Mouse (Mus musculus): ENCODE results near the gene Tbc1d22b. TPM values are rescaled to one million over a fixed set of nuclear protein-coding genes. Genes with fewer than 3 reads are reported as not detected.

Tbc1d22b gene
- polyA plus RNA-seq, 1 experiment from 2014 or later = 13.6 TPM

Small RNA genes within 50 kb of the gene (microRNA-seq; reads per million reads assigned to microRNA genes)
- not detected for gene Mir7667

Other genes starting within 250 kb of the Tbc1d22b start
- gene Pi16, start 232.1 kb upstream of the Tbc1d22b start, polyA plus RNA-seq (2016; fragmentation: Nextera tagmentation; extraction: Ambion mirVana) = 1.9 and 2.6 TPM in 2 replicates
- 281 and 310 TPM in 2 replicates for gene Mtch1, start 201.9 kb upstream of the Tbc1d22b start, polyA plus RNA-seq (2016; fragmentation: Nextera tagmentation; extraction: Ambion mirVana)
- gene Fgd2, start 188.9 kb upstream of the Tbc1d22b start, polyA plus RNA-seq (2016; fragmentation: Nextera tagmentation; extraction: Ambion mirVana) = 2.2 and 3.8 TPM in 2 replicates
- gene Pim1, start 59.0 kb upstream of the Tbc1d22b start, polyA plus RNA-seq (2016; fragmentation: Nextera tagmentation; extraction: Ambion mirVana) = 28.7 and 31.4 TPM in 2 replicates
- not detected in 2 replicates for gene Gm17657, start 147 bp upstream of the Tbc1d22b start, polyA plus RNA-seq (2016; fragmentation: Nextera tagmentation; extraction: Ambion mirVana)
- gene Tmem217, start 2.6 kb downstream of the Tbc1d22b start, polyA plus RNA-seq (2016; fragmentation: Nextera tagmentation; extraction: Ambion mirVana) = 1.3 and 1.5 TPM in 2 replicates
- gene Rnf8, start 65.0 kb downstream of the Tbc1d22b start, polyA plus RNA-seq (2016; fragmentation: Nextera tagmentation; extraction: Ambion mirVana) = 70.9 and 85.7 TPM in 2 replicates
- 2.3 and 2.4 TPM in 2 replicates for gene Gm28043, start 65.1 kb downstream of the Tbc1d22b start, polyA plus RNA-seq (2016; fragmentation: Nextera tagmentation; extraction: Ambion mirVana)
- 119 and 122 TPM in 2 replicates for gene Cmtr1, start 110.8 kb downstream of the Tbc1d22b start, polyA plus RNA-seq (2016; fragmentation: Nextera tagmentation; extraction: Ambion mirVana)
- 18.2 and 19.0 TPM in 2 replicates for gene Ccdc167, start 167.3 kb downstream of the Tbc1d22b start, polyA plus RNA-seq (2016; fragmentation: Nextera tagmentation; extraction: Ambion mirVana)

Measured in heart, embryonic 10.5 days (tissue).